Mouse (Mus musculus) T-helper 2 cell (primary cell): Measurements from ENCODE around the gene Olfr781.
"Not testable (repeated sequence)": the region's sequence is repeated elsewhere in the genome, so short reads cannot be mapped to it uniquely, and the experiment has no call there.

Source experiments
- in situ Hi-C: fragments of 300-600 bp; cut with MboI, MseI; formaldehyde crosslinking; loops from one replicate; pipeline ENCODE4 v1.15.1; 2025; ENCODE audit warnings: high pct_unique_total_duplicates

Olfr781 gene

DNA sequence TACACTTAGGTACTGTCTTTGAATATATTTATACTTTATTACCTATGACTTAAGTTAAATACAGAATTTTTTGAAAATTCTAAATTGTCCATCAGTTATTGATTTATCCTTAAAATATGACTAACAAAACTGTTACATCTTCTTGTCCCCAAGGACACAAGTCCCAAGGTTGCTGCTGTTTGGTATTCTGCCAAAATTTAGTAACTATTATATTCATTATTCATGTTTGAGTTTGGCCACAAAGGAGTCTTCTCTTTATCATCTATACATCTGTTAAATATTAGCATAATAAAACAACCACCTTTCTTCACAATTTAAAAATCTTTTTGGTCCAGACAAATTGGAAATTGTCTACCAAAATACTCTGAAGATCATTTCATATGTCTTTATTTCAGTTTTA, at the start of gene Olfr781:
TSS of gene Olfr781 (plus strand) at position 301 of the 400 bp plus-strand sequence.
- in situ Hi-C loops: no loop called here

GRCm38 (mm10) chr10:129312973-129313372, 15.7 kb upstream of the Olfr781 start:
- in situ Hi-C loops: loop anchor here (5.0 kb wide), 1 partner anchor 39 kb away; no protein-coding TSS in a partner anchor

- in situ Hi-C loops: loop anchor here (5.0 kb wide), 1 partner anchor 39 kb away; no protein-coding TSS in a partner anchor
Observed at GRCm38 (mm10) chr10:129313521-129313920, 15.1 kb upstream of the Olfr781 start.

- in situ Hi-C loops: no loop called here
Observed at GRCm38 (mm10) chr10:129317817-129318216, 10.8 kb upstream of the Olfr781 start, which contains the start of gene Olfr780. Gene Olfr780, plus strand, starts transcription at chr10:129318117.

DNA sequence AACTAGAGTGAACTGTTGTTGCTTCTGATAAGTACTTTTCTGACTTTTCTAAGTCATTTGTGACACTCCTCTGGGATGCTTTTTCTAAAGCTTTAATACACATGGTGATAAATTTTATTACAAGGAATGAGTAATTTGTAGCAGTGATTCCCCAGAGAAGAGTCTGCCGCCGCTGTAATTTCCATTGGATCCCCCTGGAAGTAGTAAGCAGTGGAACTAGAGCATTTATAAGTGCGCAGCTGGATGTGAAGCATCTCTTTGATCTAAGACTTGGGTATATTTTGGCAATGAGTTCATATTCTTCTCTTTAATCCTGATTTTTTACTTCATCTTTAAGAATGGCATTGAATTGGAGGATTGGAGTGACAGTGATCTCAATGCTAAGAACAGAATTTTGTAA, 19.9 kb downstream of the Olfr781 start, which contains the start of gene Olfr782:
TSS of gene Olfr782 (plus strand) at position 301 of the 400 bp plus-strand sequence.
- in situ Hi-C loops: no loop called here

GRCm38 (mm10) chr10:129352475-129352874, 23.8 kb downstream of the Olfr781 start:
- in situ Hi-C loops: loop anchor here (5.0 to 10.0 kb wide), 2 partner anchors 40 to 128 kb away; no protein-coding TSS in a partner anchor

DNA sequence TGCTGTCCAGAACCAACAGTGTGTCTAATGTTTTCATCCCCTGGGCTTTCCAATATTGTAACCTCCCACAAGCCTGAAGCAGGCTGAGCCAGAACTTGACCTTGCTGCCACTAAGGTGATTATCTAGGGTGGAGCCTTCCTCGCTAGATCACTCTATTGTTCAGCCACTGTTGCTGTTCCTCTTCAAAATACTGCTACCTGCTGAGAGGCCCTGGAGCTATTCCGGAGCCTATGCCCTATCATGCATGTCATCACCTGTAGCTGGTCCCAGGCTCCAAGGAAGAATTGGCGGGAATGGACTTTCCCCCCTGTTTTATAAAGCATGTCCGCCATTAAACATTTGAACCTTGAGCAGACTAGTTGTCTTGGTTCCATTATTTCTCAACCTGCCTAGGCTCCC, 27.8 kb downstream of the Olfr781 start:
- in situ Hi-C loops: loop anchor here (10.0 kb wide), 1 partner anchor 132 kb away; no protein-coding TSS in a partner anchor

DNA sequence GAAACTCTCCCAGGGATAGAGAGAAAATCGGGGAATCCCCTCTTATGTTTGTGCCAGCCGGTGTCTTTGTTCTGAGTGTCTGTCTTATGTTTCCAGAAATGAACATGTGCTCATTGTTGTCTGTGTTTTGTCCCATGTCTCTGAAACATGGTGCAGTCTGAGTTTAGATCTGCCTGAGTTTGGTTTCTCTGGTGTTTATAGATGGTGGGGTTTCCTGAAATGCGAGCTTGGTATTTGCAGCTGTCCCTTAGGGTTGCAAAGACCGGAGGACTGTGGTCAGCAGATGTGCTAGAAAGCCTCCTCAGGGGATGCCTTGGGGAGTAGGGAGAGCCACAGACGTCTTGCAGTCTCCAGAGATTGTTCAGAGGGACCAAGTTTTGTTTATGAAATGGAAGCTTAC, 28.7 kb downstream of the Olfr781 start:
- in situ Hi-C loops: loop anchor here (10.0 kb wide), 1 partner anchor 133 kb away; no protein-coding TSS in a partner anchor

DNA sequence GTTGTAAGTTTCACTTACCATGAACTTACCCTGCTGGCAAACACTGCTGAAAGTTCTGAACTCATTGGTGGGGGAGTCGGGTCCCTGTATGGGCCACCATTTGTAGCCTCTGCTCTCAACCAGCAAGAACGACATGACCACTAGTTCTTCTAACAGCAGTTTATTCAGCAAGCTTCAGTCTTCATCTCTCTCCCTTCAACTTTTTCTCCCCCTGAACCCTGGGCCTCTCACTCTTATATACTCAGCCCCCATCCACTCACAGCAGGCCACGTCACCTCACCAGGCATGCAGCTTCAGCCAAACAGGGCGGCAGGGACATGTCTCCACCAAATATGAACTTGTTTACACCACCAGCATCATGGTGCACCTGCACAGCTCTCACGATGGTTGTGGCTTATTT, 45.4 kb downstream of the Olfr781 start:
- in situ Hi-C loops: not testable (repeated sequence)
